Mouse (Mus musculus) lung, adult 18-20 months (tissue): Measurements from ENCODE around the gene Ascl5.

Source experiments
- DNase-seq, 2 experiments: peaks; one replicate each; pipeline ENCODE4 v3.0.0; 2022; ENCODE audit warnings: mixed read lengths in 2 of 2

Gene Ascl5

DNA sequence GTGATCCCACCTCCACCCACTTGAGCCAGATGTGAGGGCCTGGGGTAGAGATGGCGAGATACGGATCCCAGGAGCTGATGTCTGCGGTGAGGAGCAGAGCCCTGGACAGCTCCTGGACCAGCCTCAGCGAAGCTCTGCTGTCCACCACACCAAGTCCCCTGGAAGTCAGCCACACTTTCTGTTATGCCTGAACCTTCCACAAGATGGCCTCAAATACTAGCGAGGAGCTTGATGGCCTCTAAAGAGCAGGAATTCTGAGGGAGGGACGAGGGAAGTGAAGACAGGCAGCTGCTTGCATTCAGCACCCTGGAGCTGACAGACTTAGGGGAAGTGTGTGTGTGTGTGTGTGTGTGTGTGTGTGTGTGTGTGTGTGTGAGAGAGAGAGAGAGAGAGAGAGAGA lies 861 bp downstream of the Ascl5 start:
- DNase-seq = peak; percentile 55 to 73

DNA sequence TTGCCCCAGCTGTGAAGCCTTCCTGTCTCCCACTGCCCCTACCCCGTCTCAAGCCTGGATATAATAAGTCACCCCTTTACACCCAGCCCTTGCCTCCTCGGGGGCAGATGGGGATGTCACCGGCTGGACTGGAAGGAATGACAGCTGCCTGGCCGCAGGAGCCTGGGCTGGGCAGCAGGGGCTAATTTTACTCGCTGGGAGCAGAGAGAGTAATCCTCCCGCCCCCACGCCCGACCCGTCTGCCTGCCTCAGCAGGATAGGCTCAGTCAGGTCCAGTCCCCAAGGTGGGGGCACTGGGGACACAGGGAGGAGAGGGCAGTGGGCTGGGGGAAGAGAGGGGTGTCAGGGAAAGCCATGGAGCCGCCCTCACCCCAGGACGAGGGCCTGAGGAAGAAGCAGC lies 1.9 kb downstream of the Ascl5 start, which contains the start of gene Cacna1s:
Gene Cacna1s, plus strand, starts transcription at position 204 of the 400 bp plus-strand sequence.
- DNase-seq = no peak

DNA sequence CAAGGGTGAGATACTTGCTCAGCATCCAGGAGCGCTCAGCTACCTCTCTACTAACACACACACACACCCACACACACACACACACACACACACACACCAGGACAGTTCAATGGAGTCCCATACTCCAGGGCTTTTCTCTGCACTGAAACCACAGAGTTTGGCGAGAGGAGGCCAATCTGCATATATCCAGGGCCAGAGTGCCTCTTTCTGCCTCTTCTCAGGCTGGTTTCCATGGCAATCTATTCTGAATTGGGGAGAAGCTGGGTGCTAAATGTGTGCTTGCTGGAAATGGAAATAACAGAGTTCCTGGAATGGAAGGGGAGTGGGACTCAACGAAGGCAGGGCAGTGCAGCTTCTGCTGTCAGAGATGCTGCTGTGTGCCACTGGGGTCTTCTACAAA lies 5.2 kb downstream of the Ascl5 start:
- DNase-seq = no peak

DNA sequence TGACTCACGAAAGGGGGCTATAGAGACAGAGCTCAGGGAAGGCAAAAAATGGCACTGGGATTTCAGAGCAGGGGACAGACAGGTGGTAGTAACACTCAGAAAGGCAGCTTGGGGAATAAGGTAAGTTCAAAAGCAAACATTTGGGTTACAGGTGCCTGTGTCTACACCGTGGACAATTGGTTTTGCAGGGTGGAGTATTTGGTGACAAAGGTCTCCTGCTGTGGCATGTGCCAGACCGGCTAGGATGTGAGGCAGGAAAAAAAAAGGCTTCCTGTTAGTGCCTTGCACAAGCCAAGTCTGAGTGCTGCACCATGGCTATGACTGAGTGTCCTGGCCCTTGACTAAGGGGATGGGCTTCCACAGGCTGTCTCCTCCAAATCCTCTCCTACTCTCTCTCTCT lies 8.0 kb downstream of the Ascl5 start:
- peak in 1 of 2 experiments; percentile 11 for DNase-seq

DNA sequence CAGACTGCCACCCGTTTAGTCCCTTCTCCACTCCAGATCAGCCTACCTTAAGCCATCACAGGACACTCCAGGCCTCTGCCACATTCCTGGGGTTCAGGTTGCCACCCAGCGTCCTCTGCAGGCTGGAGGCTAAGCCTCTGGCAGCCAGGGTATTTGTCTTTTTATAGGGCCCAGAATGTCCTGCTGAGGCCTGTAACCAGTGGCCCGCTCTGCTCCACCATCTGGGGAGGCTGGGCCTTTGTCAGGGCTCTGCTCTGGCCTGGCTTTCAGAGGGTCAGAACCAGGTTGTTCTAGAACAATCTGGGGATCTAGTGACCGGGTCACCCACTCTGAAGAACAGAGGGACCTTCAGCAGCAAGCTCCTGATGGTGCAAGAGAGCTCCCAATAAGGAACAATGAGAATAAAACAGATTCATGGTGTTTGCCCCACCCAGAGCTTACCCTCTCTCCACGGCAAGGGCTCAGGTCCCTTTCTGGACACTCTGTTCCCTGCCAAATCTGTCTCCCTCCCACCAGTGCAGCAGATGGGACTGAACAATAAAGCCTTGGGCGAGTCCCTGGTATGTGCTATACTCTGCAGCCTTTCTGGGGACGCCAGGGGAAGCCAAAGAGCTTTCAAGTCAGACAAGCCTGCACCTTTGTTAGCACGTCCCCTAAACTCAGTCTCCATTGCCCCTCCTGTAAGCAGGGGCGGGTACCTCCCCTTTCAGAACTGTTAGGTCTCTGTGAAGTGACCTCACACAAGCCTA lies 10.6 kb downstream of the Ascl5 start:
- peak; percentile 24 to 53 for DNase-seq

DNA sequence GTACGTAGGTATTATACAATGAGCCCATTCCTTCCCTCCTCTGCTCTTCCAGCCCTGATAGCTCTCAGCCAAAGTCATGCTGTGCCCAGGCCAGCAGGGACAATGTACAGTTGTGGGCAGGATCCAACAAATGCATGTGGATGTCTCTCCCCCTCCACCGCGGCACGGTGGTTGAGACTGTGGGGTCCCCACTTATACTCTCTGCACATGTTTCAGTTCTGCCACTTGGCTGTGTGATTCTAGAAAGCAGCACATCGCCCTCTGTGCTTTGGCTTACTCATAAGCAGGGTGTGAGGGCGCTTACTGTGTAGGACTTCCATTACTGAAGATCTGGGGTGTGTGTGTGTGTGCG lies 11.2 kb downstream of the Ascl5 start:
- DNase-seq = no peak

DNA sequence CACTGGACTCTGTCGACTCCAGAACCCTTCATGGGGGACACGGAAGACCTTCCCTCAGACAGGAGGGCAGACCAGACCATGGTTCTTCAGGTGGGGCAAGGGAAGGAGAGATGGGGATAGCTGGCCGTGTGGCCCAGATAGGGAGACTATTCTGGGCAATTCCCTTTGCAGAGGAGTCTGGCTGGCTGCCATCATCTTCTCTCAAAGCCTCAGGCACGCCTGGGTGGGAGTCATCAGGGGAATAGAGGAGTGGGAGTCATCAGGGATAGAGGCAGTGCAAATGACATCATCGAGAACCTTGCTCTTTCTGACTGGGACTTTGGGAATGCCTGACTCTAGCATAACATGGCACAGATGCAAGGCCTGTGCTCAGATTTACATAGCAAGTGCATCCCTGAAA lies 13.4 kb downstream of the Ascl5 start:
- DNase-seq = no peak

DNA sequence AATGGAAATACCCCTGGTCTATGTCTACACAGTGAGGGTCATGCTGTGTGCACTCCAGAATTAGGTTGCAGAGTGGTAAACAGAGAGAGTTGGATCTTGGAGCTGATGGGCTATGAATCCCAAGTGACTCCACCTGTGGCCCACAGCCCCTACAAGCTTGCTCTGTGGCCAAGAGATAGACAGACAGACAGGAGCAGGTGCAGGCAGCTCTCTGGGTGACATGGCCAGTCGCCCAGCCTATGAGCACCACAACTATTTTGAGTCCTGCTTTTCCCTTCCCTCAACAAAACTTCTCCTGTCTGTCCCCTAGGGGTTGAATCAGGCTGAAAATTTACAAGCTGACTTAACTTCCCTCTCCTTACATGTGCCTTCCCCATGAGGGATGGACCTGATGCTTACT lies 16.0 kb downstream of the Ascl5 start:
- DNase-seq = no peak

DNA sequence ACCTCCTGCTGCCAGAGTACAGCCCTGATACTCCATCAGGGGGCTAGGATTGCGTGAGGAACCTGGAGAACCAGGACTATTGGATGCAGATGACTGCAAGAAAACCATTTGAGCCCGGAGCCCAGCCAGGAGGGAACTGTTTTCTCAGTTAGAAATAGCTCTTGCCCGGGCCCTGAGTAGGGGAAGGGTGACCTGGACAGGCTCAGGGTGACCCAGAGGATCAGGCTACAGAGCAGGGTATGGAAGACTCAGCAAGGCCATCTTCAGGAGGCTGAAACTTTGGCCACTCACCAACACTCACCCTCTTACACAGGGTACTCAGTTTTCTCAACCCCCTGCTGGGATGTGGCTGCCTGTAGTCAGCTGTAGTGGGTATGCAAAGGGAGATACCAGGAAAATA lies 17.0 kb downstream of the Ascl5 start:
- no peak for DNase-seq

DNA sequence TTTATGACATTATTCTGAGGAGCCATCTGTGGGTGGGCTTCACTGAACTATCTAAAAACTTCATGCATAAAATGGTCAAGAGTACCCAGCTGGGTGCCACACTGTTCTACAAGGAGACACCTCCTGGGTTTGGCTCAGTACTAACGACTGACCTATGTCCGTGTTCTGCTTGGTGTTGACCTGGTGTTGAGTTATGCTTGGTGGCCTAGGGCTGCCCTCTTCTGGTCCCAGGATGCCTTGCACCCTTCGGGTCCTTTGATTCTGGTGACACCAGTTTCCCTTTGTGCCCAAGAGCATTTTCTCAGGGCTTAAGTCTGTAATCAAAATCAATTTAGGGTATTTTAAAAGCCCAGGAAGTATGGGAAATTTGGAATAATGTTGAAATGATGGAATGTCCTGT lies 25.5 kb downstream of the Ascl5 start:
- peak; percentile 19 to 25 for DNase-seq

DNA sequence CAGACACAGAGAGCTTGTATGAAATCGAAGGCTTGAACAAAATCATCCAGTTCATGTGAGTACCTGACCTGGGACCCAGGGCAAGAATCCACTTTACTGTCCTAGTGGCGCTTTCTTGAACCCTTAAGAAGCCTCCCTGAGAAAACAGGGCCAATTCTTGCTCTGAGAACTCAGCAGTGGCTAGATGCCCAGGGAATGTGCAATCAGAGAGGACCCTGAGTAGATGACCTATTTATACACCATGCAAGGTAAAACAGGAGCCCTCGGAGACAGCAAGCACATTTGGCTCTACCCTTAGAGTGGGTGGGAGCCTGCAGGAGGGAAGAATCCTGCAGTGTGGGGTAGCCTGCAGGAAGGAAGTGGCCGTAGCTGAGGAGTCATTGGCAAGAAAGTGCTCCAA lies 27.1 kb downstream of the Ascl5 start:
- no peak for DNase-seq

DNA sequence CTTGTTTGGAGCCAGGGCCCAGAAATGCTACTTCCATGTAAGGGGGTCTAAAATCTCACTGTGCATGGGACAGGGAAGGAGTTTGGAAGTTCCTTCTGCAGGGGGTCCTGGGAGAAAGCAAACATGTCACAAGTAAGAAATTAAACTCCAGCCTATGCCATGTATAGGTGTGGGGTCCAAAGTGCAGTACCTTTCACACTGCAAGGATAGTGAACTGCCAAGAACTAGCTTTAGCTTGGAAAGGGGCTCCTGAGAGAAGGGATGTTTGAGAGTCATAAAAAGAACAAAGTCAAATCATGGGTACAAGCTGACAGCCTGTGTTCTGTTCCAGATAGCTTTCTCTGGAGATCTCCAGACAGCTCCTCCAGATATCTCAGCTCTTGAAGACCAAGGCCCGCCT lies 30.6 kb downstream of the Ascl5 start:
- no peak for DNase-seq

DNA sequence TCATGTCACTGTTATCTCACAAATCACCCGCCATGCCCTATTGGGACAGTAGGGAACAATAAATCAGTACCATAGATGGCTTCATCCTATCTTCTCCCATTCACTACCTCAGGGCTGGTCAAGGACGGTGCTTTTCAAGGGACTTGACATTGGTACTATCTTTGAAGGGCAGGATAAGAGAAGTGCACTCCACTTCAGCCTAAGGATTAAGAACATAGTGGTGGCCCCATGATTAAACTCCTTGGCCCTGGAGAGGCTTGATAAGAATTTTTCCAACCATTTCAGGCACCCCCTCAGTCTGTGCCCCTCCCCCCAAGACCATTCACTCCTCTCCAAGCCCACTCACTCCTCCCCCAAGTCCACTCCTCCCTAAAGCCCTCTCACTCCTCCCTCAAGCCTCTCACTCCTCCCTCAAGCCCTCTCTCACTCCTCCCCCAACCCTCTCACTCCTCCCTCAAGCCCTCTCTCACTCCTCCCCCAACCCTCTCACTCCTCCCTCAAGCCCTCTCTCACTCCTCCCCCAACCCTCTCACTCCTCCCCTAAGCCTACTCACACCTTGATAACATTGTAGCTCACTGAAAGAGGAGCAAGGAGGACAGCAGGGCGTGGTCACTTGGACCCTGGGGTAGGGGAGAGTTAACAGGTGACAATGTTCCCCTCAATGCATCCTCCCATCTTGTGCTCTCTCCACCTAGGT lies 35.5 kb downstream of the Ascl5 start:
- DNase-seq = peak in 1 of 2 experiments; percentile 5

DNA sequence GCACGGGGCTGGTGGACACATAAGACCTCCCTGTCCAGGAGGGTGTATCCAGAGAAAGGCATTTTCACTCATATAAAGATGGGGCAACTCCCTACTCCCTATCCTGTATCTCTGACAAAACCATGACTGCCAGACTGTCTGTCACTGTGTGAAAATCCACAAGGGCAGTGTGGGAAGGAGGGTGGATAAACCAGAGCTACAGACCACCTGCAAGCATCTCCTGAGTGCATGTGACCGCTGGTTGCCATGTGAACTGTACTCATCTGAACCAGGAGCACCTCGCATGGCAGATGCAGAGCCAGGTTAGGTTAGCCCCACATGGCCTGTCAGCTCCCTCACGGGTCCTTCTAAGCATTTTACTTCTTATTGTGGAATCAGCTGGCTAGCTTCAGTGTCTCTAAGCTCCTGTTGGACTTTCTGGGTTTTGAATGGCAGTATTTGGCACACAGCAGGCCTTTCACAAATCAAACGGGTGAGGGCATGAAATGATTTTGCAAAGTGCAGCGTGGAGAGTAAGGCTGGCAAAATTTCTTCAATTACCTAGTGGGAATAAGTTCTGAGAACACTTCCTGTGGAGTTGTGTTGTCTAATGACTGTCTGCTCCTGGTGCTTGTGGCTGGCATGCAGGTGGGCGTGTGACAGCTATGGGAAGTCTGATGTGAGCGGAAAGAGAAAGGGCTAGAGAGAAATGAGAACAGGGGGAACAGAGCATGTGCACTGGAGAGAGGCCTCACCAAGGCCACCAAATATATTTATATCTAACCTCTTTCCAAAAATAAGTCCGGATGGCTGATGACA lies 39.0 kb downstream of the Ascl5 start:
- no peak for DNase-seq

DNA sequence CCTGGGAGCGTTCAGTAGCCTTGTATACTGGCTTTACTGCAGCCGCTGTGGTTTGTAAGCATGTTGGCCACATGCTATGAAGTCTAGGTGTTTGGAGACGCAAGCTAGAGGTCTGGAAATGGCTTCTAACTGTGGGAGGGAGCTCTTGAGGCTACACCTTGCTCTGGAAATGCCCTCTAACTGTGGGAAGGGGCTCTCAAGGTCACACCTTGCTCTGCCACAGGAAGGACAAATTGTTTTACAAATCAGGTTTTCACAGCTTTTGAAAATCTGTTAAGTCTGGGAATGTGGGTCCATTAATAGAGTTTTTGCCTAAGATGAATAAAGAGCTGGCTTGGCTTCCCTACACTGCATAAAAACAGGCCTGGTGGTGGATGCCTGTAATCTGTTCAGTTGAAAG lies 43.1 kb downstream of the Ascl5 start:
- no peak for DNase-seq

DNA sequence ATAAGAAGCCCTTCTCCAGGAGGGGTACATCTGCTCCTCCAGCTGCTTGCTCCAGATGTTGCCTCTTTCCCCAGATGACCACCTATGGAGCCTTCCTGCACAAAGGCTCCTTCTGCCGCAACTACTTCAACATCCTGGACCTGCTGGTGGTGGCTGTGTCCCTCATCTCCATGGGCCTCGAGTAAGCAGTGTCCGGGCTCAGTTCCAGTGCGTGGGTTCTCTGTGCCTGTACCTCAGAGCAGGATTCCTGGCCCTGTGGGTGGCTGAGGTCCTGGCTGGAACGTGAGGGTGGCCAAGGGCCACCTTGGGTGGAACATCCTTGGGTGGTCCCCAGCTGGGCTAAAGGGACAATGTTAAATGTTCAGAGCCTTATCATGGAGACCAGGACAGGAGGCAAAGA lies 44.2 kb downstream of the Ascl5 start:
- DNase-seq = no peak
